Mouse (Mus musculus): Measurements from ENCODE around the gene Olfr618.
"Not testable (repeated sequence)": the region's sequence is repeated elsewhere in the genome, so short reads cannot be mapped to it uniquely, and the experiment has no call there.

The Olfr618 gene

GRCm38 (mm10) chr7:103589803-103590202 is at the start of gene Olfr618:
Gene Olfr618 (plus strand): TSS chr7:103590103.
- no peak for DNase-seq

- not testable (repeated sequence) for DNase-seq
Observed at GRCm38 (mm10) chr7:103542617-103543016, 47.3 kb upstream of the Olfr618 start, which contains the start of gene Olfr612. Gene Olfr612 (minus strand): TSS chr7:103542717.

GRCm38 (mm10) chr7:103547774-103548173 is 42.1 kb upstream of the Olfr618 start, which contains the start of gene Olfr613:
Gene Olfr613 (plus strand): TSS chr7:103548074.
- no peak for DNase-seq

- DNase-seq, result no peak
Observed at GRCm38 (mm10) chr7:103555779-103556178, 34.1 kb upstream of the Olfr618 start, which contains the start of gene Olfr615. Gene Olfr615 (plus strand): TSS chr7:103556079.

- no peak for DNase-seq
Observed at GRCm38 (mm10) chr7:103569043-103569442, 20.9 kb upstream of the Olfr618 start, which contains the start of gene Olfr616. Gene Olfr616 (minus strand): TSS chr7:103569143.

GRCm38 (mm10) chr7:103572761-103573160 is 17.1 kb upstream of the Olfr618 start, which contains the start of gene Olfr617:
Gene Olfr617 (plus strand): TSS chr7:103573061.
- no peak for DNase-seq

GRCm38 (mm10) chr7:103600275-103600674 is 10.4 kb downstream of the Olfr618 start, which contains the start of gene Olfr619:
Gene Olfr619 (plus strand): TSS chr7:103600575.
- DNase-seq, result no peak

- no peak for DNase-seq
Observed at GRCm38 (mm10) chr7:103607425-103607824, 17.5 kb downstream of the Olfr618 start.

GRCm38 (mm10) chr7:103612434-103612833 is 22.5 kb downstream of the Olfr618 start, which contains the start of gene Olfr620:
Gene Olfr620 (minus strand): TSS chr7:103612534.
- DNase-seq, result no peak

- no peak for DNase-seq
Observed at GRCm38 (mm10) chr7:103636795-103637194, 46.9 kb downstream of the Olfr618 start.

GRCm38 (mm10) chr7:103642602-103643001 is 52.7 kb downstream of the Olfr618 start, which contains the start of gene Olfr622:
Gene Olfr622 (minus strand): TSS chr7:103642702.
- DNase-seq, result no peak

GRCm38 (mm10) chr7:103644070-103644469 is 54.2 kb downstream of the Olfr618 start:
- DNase-seq, result no peak

All from lung, postnatal 10 days (tissue).